Mouse (Mus musculus) forebrain, embryonic 10.5 days (tissue): Measurements from ENCODE around the gene Cldn4. TPM values are rescaled to one million over a fixed set of nuclear protein-coding genes. Genes with fewer than 3 reads are reported as not detected.

Experiments
- DNase-seq: peaks from one replicate; pipeline ENCODE4 v3.0.0-alpha.2; 2017; ENCODE audit warnings: low spot score; ENCODE audit errors: extremely low spot score
- H3K27ac ChIP-seq: fragments of 300-500 bp; sonication (generic); 2 replicates; pipeline ENCODE4 v1.5.1; 2016; ENCODE audit warnings: mild to moderate bottlenecking
- H3K27me3 ChIP-seq: fragments of 300-500 bp; sonication (generic); 2 replicates; pipeline ENCODE4 v1.6.1; 2016; ENCODE audit warnings: mild to moderate bottlenecking; ENCODE audit not compliant: poor library complexity, severe bottlenecking
- H3K36me3 ChIP-seq: fragments of 300-500 bp; sonication (generic); replicated peaks from 2 replicates; pipeline ENCODE4 v1.6.1; 2016; ENCODE audit warnings: mild to moderate bottlenecking, moderate library complexity
- H3K4me1 ChIP-seq: fragments of 300-500 bp; sonication (generic); 2 replicates; pipeline ENCODE4 v1.6.1; 2016
- H3K4me3 ChIP-seq: fragments of 300-500 bp; sonication (generic); 2 replicates; pipeline ENCODE4 v1.5.1; 2016; ENCODE audit warnings: mild to moderate bottlenecking, moderate library complexity
- H3K9me3 ChIP-seq: fragments of 300-500 bp; sonication (generic); 2 replicates; pipeline ENCODE4 v1.6.1; 2016; ENCODE audit warnings: mild to moderate bottlenecking, moderate library complexity
- WGBS: fragments of 180-500 bp; shearing (Covaris S2); methylation state at CpG from one replicate; pipeline ENCODE4 v1.1.7; 2016; 5-methylcytosine and 5-hydroxymethylcytosine counted together
- polyA plus RNA-seq: library from polyadenylated mRNA; unstranded; fragments of >200 nt; fragmentation: Nextera tagmentation; extraction: Ambion mirVana; gene quantifications from 2 replicates; pipeline ENCODE4 v1.2.1, GENCODE M21; 2016

The Cldn4 gene
- polyA plus RNA-seq, 1 experiment from 2014 or later: 6.3 TPM

DNA sequence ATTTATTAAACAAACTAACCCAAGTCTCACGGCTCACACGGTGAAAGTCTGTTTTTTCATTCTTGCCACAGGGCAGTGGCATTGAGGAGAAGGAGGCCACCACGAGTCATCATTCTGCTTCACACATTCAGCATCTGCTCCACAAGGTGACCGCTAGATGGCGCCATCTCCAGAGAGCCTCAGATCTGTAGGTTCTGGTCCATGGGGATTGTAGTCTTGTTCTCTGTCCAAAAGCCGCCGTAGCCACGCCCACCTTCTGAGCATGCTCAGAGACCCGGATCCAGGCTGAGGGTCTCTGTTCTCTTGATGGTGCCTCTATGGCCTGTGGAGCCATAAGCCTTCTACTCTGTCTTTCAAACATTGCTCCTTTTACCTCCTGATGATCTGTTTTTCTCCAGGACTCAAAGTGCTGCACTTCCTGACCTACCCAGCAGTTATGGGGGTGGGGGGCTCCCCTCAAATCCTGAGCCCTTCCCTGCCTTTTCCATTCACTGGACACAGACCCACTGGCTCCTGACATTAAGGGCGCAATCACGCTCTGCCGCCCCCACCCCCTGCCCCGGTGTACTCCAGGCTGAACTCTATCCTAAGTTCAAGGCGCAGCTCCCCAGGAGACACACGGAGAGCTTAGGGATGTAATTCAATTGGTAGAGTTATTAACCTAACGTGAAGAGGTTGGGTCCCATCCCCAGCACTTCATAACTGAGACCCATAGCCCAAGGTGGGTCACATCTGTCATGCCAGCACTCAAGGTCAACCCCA lies 28.5 kb downstream of the Cldn4 start:
- Histone ChIP-seq H3K9me3 (peaks cover 5% of the 10 kb centered on the region; the same call in 1 of the 2 replicates), H3K27ac (no peak overlapping the region), H3K4me3 (no peak overlapping the region), H3K36me3 (no peaks in the 10 kb centered on the region), H3K4me1 (peaks cover 6% of the 10 kb centered on the region; the same call in 1 of the 2 replicates), H3K27me3 (no peaks in the 10 kb centered on the region)
- peak; percentile 51 for DNase-seq
- 48% methylated on average over 16 of the region's 16 CpGs for WGBS

DNA sequence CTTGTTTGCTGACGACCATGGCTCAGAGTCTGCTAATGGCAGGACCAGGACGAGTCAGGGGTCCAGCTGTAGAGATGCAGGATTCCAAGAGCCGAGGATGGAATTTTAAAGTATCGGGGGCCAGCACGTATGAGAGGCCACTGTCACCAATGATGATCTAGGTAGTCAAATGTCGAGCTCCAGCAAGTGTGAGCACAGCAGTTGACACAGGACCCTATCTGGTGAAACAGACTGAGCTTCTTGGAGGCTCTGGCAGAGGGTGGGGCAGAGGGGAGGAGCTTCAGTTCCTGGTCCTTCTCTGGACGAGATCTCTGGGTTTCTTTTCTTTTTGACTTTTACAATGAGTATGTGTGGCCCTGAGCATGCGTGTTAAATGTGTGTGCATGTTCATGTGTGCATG lies 31.4 kb downstream of the Cldn4 start, which contains the start of gene Cldn13:
Cldn13 (minus strand) TSS at position 216 of the 400 bp plus-strand sequence.
- peaks cover under 1% of the 10 kb centered on the region; the same call in 1 of the 2 replicates for H3K4me1 ChIP-seq
- peak within 1 kb of the TSS; percentile 5; the same call in 1 of the 2 replicates for H3K4me3 ChIP-seq
- no peaks in the 10 kb centered on the region for H3K27me3 ChIP-seq
- no peak for DNase-seq
- H3K9me3 ChIP-seq: peaks cover 5% of the 10 kb centered on the region; the same call in 1 of the 2 replicates
- WGBS: 87% methylated on average over 8 of the region's 8 CpGs
- no peaks in the 10 kb centered on the region for H3K36me3 ChIP-seq
- 0 out of 2 replicates have a peak within 1 kb of the TSS, but pooled peaks have one; percentile 16 for H3K27ac ChIP-seq

DNA sequence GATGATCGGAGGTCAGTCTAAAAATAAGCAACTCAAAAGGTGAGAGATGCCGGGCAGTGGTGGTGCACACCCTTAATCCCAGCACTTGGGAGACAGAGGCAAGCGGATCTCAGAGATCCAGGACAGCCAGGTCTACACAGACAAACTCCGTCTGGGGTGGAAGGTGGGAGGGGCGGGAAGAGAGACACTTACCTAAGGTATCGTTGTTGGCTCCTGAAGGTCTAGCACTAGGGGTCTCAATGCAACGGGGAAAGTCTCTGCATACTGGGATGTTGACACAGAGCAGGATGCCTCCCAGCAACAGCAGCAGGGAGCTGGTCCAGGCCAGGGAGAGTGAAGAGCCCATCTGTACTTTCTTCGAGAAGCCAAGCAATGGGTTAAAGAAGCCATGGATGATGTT lies 32.2 kb downstream of the Cldn4 start:
- 85% methylated on average over 8 of the region's 8 CpGs for WGBS
- Histone ChIP-seq H3K9me3 (peaks cover 5% of the 10 kb centered on the region; the same call in 1 of the 2 replicates), H3K4me1 (no peaks in the 10 kb centered on the region), H3K27me3 (no peaks in the 10 kb centered on the region), H3K36me3 (no peaks in the 10 kb centered on the region), H3K27ac (0 out of 2 replicates have a peak overlapping the region, but pooled peaks have one; percentile 16), H3K4me3 (peak overlapping the region; percentile 5; the same call in 1 of the 2 replicates)
- DNase-seq: no peak

DNA sequence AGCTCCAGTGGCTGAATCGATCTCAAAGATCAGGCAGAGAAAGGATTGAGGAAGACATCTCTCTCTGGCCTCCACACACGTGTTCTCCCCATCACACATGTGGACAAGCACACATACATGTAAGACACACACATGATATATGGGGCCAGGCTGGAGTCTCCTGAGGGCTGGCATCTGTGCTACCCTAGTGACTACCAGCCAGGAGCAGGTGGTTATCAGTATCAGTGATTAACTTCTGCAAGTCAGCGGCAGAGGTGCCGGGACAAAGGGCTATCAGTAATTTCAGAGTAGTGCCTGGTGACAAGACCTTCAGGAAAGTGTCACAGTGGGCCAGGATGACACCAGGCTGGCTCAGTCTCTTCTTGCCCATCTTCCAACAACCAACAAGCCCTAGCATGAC lies 33.0 kb downstream of the Cldn4 start:
- H3K27ac ChIP-seq: 0 out of 2 replicates have a peak overlapping the region, but pooled peaks have one; percentile 12
- DNase-seq: no peak
- 83% methylated on average over 4 of the region's 4 CpGs for WGBS
- no peaks in the 10 kb centered on the region for H3K36me3 ChIP-seq
- no peak overlapping the region for H3K4me3 ChIP-seq
- no peaks in the 10 kb centered on the region for H3K4me1 ChIP-seq
- peaks cover 5% of the 10 kb centered on the region; the same call in 1 of the 2 replicates for H3K9me3 ChIP-seq
- no peaks in the 10 kb centered on the region for H3K27me3 ChIP-seq

DNA sequence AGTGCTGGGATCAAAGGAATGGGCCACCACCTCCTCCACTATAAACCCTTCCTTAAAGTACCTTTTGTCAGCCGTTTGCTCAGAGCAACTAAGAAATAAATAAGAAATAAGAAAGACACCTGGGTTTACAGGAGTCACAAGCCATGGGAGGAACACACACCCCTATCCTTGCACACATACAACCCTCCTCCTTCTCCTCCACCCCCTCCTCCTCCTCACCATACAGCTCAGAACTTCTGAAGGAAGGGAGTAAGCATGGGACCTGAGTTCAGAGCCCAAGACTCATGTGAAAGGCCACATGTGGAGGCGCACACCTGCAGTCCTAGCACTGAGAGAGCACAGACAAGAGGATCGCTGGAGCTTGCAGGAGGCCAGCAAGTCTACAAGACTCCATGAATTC lies 33.4 kb downstream of the Cldn4 start:
- no peaks in the 10 kb centered on the region for H3K36me3 ChIP-seq
- peaks cover 5% of the 10 kb centered on the region; the same call in 1 of the 2 replicates for H3K9me3 ChIP-seq
- no peak for DNase-seq
- no peaks in the 10 kb centered on the region for H3K4me1 ChIP-seq
- 77% methylated on average over 3 of the region's 3 CpGs for WGBS
- no peaks in the 10 kb centered on the region for H3K27me3 ChIP-seq
- H3K4me3 ChIP-seq: no peak overlapping the region
- 0 out of 2 replicates have a peak overlapping the region, but pooled peaks have one; percentile 12 for H3K27ac ChIP-seq

DNA sequence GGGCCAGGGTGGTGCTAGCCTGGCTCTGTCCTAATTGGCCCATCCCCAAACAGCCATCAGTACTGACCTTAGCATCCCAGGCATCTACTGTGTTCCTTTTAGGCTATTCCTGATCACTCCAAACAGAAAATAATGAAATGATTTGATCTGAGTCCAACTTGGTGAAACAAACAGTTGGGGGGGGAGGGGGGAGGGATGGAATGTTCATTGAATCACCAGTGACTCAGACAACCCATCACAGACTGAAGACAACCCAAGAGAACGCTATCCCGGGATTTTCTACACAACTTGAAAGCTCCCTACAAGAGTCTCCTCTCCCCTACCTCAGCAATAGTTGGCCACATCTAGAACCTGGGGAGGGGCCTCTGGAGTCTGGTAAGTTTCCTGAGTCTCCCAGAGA lies 34.8 kb downstream of the Cldn4 start:
- Histone ChIP-seq H3K4me1 (peaks cover 6% of the 10 kb centered on the region), H3K27ac (no peak overlapping the region), H3K27me3 (no peaks in the 10 kb centered on the region), H3K9me3 (no peaks in the 10 kb centered on the region), H3K4me3 (no peak overlapping the region), H3K36me3 (no peaks in the 10 kb centered on the region)
- no peak for DNase-seq
- whole genome bisulfite sequencing: 85% methylated on average over 2 of the region's 2 CpGs

DNA sequence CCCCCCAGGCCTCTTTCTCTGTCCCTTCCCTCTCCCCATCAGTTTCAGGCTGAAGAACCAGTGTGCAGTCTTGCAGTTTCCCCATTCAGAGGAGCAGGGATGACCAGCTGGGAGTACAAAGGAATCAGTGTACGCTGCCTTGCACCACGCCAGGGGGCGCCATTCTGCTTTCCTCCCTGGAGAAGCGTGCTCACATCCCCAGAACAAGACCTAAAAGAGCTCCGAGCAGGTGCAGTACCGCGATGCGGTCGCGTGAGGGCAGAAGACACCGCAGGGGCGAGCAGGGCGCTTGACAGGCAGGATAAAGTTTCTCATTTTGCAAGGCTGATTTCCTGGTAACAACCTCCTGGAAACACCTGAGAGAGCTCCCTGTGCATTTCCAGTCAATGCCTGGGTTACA lies 39.6 kb downstream of the Cldn4 start:
- DNase-seq: peak; percentile 94
- H3K4me3 ChIP-seq: no peak overlapping the region
- H3K9me3 ChIP-seq: no peaks in the 10 kb centered on the region
- H3K27ac ChIP-seq: peak overlapping the region; percentile 32; the same call in 1 of the 2 replicates
- H3K27me3 ChIP-seq: no peaks in the 10 kb centered on the region
- peaks cover 11% of the 10 kb centered on the region for H3K4me1 ChIP-seq
- under 1% methylated on average over 13 of the region's 13 CpGs for WGBS
- H3K36me3 ChIP-seq: no peaks in the 10 kb centered on the region

DNA sequence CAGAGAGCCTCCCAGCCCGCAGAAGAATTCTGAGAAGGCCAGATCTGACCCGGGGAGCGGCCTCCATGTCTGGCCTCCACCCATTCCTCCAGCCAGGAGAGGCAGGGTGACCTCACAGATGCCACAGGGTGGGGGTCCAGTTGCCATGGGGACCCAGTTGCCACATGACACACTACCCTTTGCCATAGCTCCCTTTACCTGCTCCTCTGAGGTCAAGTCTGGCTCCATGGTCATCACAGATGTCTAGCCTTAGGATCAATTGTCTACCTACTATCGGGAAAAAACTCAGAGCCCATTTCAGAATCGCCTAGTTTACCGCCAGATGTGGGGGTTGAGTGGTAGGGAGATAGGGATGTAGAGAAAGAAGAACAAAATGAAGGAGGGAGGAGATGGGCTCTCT lies 40.1 kb downstream of the Cldn4 start, which contains the start of gene Tmem270:
Tmem270 (minus strand) TSS at position 101 of the 400 bp plus-strand sequence.
- no peak for DNase-seq
- peak within 1 kb of the TSS; percentile 32; the same call in 1 of the 2 replicates for H3K27ac ChIP-seq
- 83% methylated on average over 6 of the region's 6 CpGs for WGBS
- no peak within 1 kb of the TSS for H3K4me3 ChIP-seq
- H3K4me1 ChIP-seq: peaks cover 11% of the 10 kb centered on the region
- H3K36me3 ChIP-seq: no peaks in the 10 kb centered on the region
- H3K27me3 ChIP-seq: no peaks in the 10 kb centered on the region
- no peaks in the 10 kb centered on the region for H3K9me3 ChIP-seq

DNA sequence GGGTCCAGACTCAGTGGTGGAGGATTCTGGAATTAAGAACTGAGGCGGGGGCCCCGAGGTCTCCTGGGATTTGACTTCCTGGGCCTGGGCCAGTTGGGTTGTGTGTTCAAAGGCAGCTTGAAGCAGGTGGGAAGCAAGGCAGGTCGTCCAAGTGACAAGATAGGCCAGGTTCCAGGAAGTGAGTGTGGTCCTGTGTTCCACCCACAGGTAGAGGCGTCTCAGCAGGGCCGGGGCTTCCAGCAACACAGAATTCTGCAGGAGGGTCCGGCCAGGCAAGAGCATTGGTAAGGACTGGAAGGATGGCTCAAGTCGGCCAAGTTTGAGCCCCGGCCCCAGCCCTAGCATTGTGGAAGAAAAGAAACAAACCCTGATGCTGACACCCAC lies 45.1 kb downstream of the Cldn4 start:
- DNase-seq: no peak
- WGBS: 75% methylated on average over 8 of the region's 8 CpGs
- H3K9me3 ChIP-seq: no peaks in the 10 kb centered on the region
- no peaks in the 10 kb centered on the region for H3K27me3 ChIP-seq
- no peak overlapping the region for H3K4me3 ChIP-seq
- H3K4me1 ChIP-seq: peaks cover 18% of the 10 kb centered on the region
- no peak overlapping the region; the same call in 1 of the 2 replicates for H3K27ac ChIP-seq
- no peaks in the 10 kb centered on the region for H3K36me3 ChIP-seq

DNA sequence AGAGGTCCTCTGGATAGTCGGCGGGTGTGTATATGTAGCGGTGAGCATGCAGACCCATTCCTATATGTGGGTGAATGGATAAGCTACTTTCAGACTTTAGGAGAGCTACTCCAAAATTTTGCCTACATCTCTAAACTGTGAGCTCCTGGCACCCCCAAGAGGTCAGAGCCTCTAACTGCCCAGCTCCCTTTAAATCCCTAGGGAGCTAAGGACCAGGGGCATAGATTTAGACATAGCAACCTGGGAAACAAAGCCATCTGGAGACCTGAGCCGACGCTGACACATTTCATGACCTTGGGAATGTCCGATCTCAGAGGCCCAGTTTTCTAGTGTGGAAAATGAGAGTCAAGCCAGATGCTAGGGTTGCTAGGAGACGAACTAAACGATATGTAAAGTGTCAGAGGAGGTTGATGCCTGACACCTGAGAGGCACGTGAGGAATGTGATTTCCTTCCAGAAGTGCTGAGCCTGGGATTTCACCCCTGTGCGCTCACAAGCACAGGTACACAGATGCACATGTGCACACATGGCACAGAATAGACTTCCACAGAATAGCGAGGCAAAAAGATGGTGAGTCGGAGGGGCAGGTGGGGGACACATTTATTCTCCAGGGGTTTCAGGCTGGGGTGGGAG lies 45.6 kb downstream of the Cldn4 start:
- H3K9me3 ChIP-seq: no peaks in the 10 kb centered on the region
- no peaks in the 10 kb centered on the region for H3K36me3 ChIP-seq
- no peak overlapping the region; the same call in 1 of the 2 replicates for H3K27ac ChIP-seq
- WGBS: 56% methylated on average over 12 of the region's 12 CpGs
- no peak for DNase-seq
- H3K4me1 ChIP-seq: peaks cover 15% of the 10 kb centered on the region
- H3K27me3 ChIP-seq: no peaks in the 10 kb centered on the region
- no peak overlapping the region for H3K4me3 ChIP-seq

DNA sequence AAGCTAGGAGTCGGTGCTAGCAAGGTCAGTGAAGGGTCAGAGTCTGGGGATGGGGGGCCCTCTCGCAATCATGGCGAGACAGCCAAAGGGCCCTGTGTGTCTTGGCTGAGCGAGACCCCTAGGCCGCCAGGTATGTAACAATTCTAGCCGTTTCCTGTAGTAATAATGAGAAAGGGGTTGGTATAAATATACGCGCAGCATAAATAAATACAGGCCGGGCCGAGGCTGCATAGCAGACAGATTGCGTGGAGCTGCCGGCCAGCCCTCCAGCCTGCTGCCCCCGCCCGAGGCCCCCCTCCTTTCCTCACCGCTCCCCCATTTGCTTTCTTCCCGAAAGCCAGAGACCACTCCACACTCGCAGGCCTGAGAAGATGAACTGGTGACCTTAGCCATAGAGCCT lies 49.1 kb downstream of the Cldn4 start:
- 0 out of 2 replicates have a peak overlapping the region, but pooled peaks have one; percentile 48 for H3K27ac ChIP-seq
- DNase-seq: no peak
- H3K4me3 ChIP-seq: no peak overlapping the region
- no peaks in the 10 kb centered on the region for H3K27me3 ChIP-seq
- H3K36me3 ChIP-seq: no peaks in the 10 kb centered on the region
- WGBS: 87% methylated on average over 17 of the region's 17 CpGs
- H3K9me3 ChIP-seq: no peaks in the 10 kb centered on the region
- H3K4me1 ChIP-seq: peaks cover 20% of the 10 kb centered on the region

DNA sequence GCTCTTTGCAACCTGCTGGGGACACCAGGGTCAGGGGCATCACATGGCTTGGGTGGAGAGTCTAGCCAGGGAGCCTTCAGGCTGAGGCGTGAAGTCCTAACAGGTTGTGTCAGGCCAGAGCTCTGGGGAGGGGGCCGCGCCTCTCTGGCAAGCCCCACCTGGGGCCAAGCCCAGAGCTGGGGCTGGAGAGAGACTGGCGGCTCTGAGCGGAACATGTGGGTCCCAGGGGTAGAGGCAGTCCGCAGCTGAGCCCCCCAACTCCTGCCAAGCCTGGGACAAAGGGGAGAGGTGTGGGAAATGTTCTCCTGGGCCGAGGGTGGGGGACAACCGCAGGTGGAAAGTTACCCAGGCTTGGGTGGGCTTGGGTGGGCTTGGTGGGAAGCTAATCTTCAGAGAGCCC lies 49.8 kb downstream of the Cldn4 start:
- Histone ChIP-seq H3K36me3 (no peaks in the 10 kb centered on the region), H3K4me1 (peaks cover 20% of the 10 kb centered on the region), H3K27me3 (no peaks in the 10 kb centered on the region), H3K4me3 (no peak overlapping the region), H3K9me3 (no peaks in the 10 kb centered on the region), H3K27ac (peak overlapping the region; percentile 40; the same call in 1 of the 2 replicates)
- WGBS: 81% methylated on average over 8 of the region's 8 CpGs
- DNase-seq: no peak

DNA sequence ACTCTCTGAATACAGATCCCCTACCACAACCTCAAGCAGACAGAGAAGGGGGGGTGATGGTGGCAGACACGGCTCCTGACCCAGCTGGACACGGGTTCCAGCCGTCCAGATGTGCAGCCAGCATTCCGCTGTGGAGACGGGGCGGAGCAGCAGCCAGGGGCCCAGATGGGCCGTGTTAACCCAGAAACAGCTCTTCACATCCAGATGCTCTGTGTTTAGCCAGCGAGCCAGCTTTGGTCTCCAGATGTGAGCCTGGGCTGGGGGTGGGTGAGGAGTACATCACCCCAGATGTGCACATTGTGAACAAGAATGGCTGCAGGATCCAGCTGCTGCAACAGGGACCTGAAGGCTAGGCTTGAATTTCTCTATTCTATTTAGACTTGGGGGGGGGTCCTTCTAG lies 51.4 kb downstream of the Cldn4 start:
- 67% methylated on average over 8 of the region's 8 CpGs for WGBS
- Histone ChIP-seq H3K4me1 (peaks cover 20% of the 10 kb centered on the region), H3K27ac (no peak overlapping the region), H3K9me3 (no peaks in the 10 kb centered on the region), H3K4me3 (no peak overlapping the region), H3K27me3 (no peaks in the 10 kb centered on the region), H3K36me3 (no peaks in the 10 kb centered on the region)
- DNase-seq: peak; percentile 31
